Mouse (Mus musculus) embryo, embryonic 10.5 days (tissue): Measurements from ENCODE around the gene Hist1h4m.
"Not testable (repeated sequence)": the region's sequence is repeated elsewhere in the genome, so short reads cannot be mapped to it uniquely, and the experiment has no call there.

Experiments
- DNase-seq: peaks from one replicate; pipeline ENCODE4 v3.0.0-alpha.2; 2015; ENCODE audit warnings: low spot score

Hist1h4m gene

GRCm38 (mm10) chr13:21811539-21811938 lies at the start of gene Hist1h4m:
TSS of gene Hist1h4m (plus strand) at chr13:21811746.
- DNase-seq = not testable (repeated sequence)

- peak; percentile 94 for DNase-seq
Measured at GRCm38 (mm10) chr13:21778814-21779766, 32.5 kb upstream of the Hist1h4m start.

- peak; percentile 96 for DNase-seq
Measured at GRCm38 (mm10) chr13:21779767-21780731, 31.5 kb upstream of the Hist1h4m start, which contains the start of gene Hist1h1b. TSS of gene Hist1h1b (minus strand) at chr13:21780625.

- DNase-seq = no peak
Measured at GRCm38 (mm10) chr13:21781021-21781555, 30.5 kb upstream of the Hist1h4m start.

GRCm38 (mm10) chr13:21781639-21782038 lies 29.9 kb upstream of the Hist1h4m start:
- DNase-seq = peak; percentile 31

- peak; percentile 86 for DNase-seq
Measured at GRCm38 (mm10) chr13:21782361-21783254, 28.9 kb upstream of the Hist1h4m start.

GRCm38 (mm10) chr13:21783255-21783617 lies 28.3 kb upstream of the Hist1h4m start, which contains the start of gene Hist1h3i:
TSS of gene Hist1h3i (minus strand) at chr13:21783370.
- DNase-seq = peak; percentile 93

- peak; percentile 77 for DNase-seq
Measured at GRCm38 (mm10) chr13:21783734-21784161, 27.8 kb upstream of the Hist1h4m start.

- peak; percentile 60 for DNase-seq
Measured at GRCm38 (mm10) chr13:21784311-21784710, 27.2 kb upstream of the Hist1h4m start.

- DNase-seq = peak; percentile 82
Measured at GRCm38 (mm10) chr13:21786189-21786898, 25.2 kb upstream of the Hist1h4m start.

- peak; percentile 98 for DNase-seq
Measured at GRCm38 (mm10) chr13:21786899-21787629, 24.5 kb upstream of the Hist1h4m start, which contains the start of the genes Hist1h2an and Hist1h2bp. TSS of gene Hist1h2an (minus strand) at chr13:21787218. TSS of gene Hist1h2bp (plus strand) at chr13:21787461.

- DNase-seq = peak; percentile 75
Measured at GRCm38 (mm10) chr13:21787760-21788593, 23.6 kb upstream of the Hist1h4m start.

GRCm38 (mm10) chr13:21789925-21790324 lies 21.6 kb upstream of the Hist1h4m start:
- peak; percentile 11 for DNase-seq

- peak; percentile 49 for DNase-seq
Measured at GRCm38 (mm10) chr13:21790601-21791283, 20.8 kb upstream of the Hist1h4m start.

GRCm38 (mm10) chr13:21795584-21795983 lies 16.0 kb upstream of the Hist1h4m start:
- DNase-seq = no peak

- DNase-seq = not testable (repeated sequence)
Measured at GRCm38 (mm10) chr13:21797163-21797562, 14.4 kb upstream of the Hist1h4m start.

- not testable (repeated sequence) for DNase-seq
Measured at GRCm38 (mm10) chr13:21803058-21803457, 8.5 kb upstream of the Hist1h4m start.

GRCm38 (mm10) chr13:21810073-21810472 lies 1.5 kb upstream of the Hist1h4m start, which contains the start of the genes Hist1h2bq and Hist1h2ao:
TSS of gene Hist1h2bq (minus strand) at chr13:21810197.
TSS of gene Hist1h2ao (plus strand) at chr13:21810465.
- not testable (repeated sequence) for DNase-seq
